ENCODE assay signal across 14 mouse cellular contexts in the genomic region with DNA sequence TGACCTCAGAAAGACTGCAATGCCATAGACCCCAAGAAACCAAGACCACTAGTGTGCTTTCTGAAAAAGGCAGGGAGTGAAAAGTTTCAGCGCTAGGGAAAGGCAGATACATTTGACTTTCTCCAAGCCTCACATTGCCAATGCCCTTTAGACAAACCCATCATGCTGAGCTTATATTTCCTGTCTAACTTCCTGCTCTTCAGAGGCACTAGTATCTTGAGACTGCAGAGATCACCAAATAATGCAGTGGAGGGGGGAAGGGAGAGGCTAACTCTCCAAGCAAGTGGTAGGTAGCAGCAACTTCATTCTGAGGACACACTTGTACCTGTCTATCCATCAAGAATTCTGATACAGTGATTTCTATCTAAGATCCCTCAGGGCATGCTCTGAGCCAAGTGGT. TPM values are rescaled to one million over a fixed set of nuclear protein-coding genes. Genes with fewer than 3 reads are reported as not detected.
DNase-seq lines count a peak whose midpoint lies in the region; TF ChIP-seq lines count a peak whose summit lies in the region.
"Had no signal": no experiment of that assay in that cellular context is flagged by ENCODE, and none has a peak within 500 bp of the region (broad histone marks: within the 10 kb centered on the region; RNA-seq: fewer than 3 reads in every experiment).

No protein-coding gene starts in this region.

- no peak for TF ChIP-seq RAD21 in MEL (IDR thresholded peaks at IDR 0.05; ENCODE audit: low read depth, low read length)

- H3K9ac ChIP-seq in MEL (ENCODE audit: control insufficient read depth, low read depth, low read length, poor library complexity, severe bottlenecking) = no peak overlapping the region
- H3K9ac ChIP-seq: forebrain, embryonic 12.5 days; limb, embryonic 15.5 days had no signal

- TF ChIP-seq POLR2A in thymus, adult 2 months (IDR thresholded peaks at IDR 0.05; ENCODE audit: control insufficient read depth, extremely low read depth, insufficient read depth, low read length, poor library complexity) = no peak
- no peak for TF ChIP-seq POLR2A in MEL (IDR thresholded peaks at IDR 0.05; ENCODE audit: control insufficient read depth in 1 of 2, insufficient read depth in 1 of 2, low read depth in 1 of 2, low read length in 2 of 2, poor library complexity in 1 of 2)

- no peak overlapping the region for H3K4me3 ChIP-seq in thymus, adult 2 months (ENCODE audit: control insufficient read depth, insufficient read depth, low read length)
- H3K4me3 ChIP-seq in MEL (ENCODE audit: control insufficient read depth in 1 of 2, insufficient read depth in 1 of 2, low read depth in 2 of 2, low read length in 2 of 2) = no peak overlapping the region
- H3K4me3 ChIP-seq in megakaryocyte, embryonic 14.5 days (replicated peaks) = peak overlapping the region; percentile 75
- H3K4me3 ChIP-seq: forebrain, embryonic 12.5 days; layer of hippocampus, adult 2 months; limb, embryonic 15.5 days had no signal

- TF ChIP-seq CTCF in thymus, adult 2 months (IDR thresholded peaks at IDR 0.05; ENCODE audit: borderline replicate concordance, control insufficient read depth, extremely low read depth, insufficient read depth, low read length, poor library complexity) = no peak
- no peak for TF ChIP-seq CTCF in MEL (IDR thresholded peaks at IDR 0.05 in 2 of 3, conservative IDR thresholded peaks at IDR 0.05 in 1 of 3; ENCODE audit: control insufficient read depth in 1 of 3, insufficient read depth in 1 of 3, low read depth in 2 of 3, low read length in 3 of 3, poor library complexity in 1 of 3, severe bottlenecking in 1 of 3)

- WGBS in thymus, adult 2 months = 41% methylated on average over 1 of the region's 1 CpGs

- H3K36me3 ChIP-seq in thymus, adult 2 months (ENCODE audit: control insufficient read depth, insufficient read depth, low read length) = no peaks in the 10 kb centered on the region
- no peaks in the 10 kb centered on the region for H3K36me3 ChIP-seq in MEL (ENCODE audit: control insufficient read depth in 1 of 2, insufficient read depth in 2 of 2, low read length in 2 of 2)
- peaks cover 16% of the 10 kb centered on the region for H3K36me3 ChIP-seq in megakaryocyte, embryonic 14.5 days (replicated peaks; ENCODE audit: low read length)
- H3K36me3 ChIP-seq: forebrain, embryonic 12.5 days; limb, embryonic 15.5 days had no signal

- H3K27me3 ChIP-seq in thymus, adult 2 months (ENCODE audit: control insufficient read depth, insufficient read depth, low read length) = no peaks in the 10 kb centered on the region
- no peaks in the 10 kb centered on the region for H3K27me3 ChIP-seq in MEL (ENCODE audit: control insufficient read depth in 1 of 2, insufficient read depth in 2 of 2, low read length in 2 of 2)
- H3K27me3 ChIP-seq in megakaryocyte, embryonic 14.5 days (replicated peaks) = no peaks in the 10 kb centered on the region
- H3K27me3 ChIP-seq: forebrain, embryonic 12.5 days; limb, embryonic 15.5 days had no signal

- H3K4me1 ChIP-seq in thymus, adult 2 months (replicated peaks; ENCODE audit: control insufficient read depth, insufficient read depth, low read length) = peaks cover 7% of the 10 kb centered on the region
- peaks cover 0 to 4% of the 10 kb centered on the region in 2 experiments; a peak in 3 of 4 replicates for H3K4me1 ChIP-seq in MEL (ENCODE audit: control insufficient read depth in 1 of 2, insufficient read depth in 2 of 2, low read length in 2 of 2)
- H3K4me1 ChIP-seq in megakaryocyte, embryonic 14.5 days = peaks cover 67% of the 10 kb centered on the region
- H3K4me1 ChIP-seq: forebrain, embryonic 12.5 days; limb, embryonic 15.5 days had no signal

- peak overlapping the region; percentile 62 for H3K27ac ChIP-seq in thymus, adult 2 months (ENCODE audit: control insufficient read depth, insufficient read depth, low read length)
- no peak overlapping the region for H3K27ac ChIP-seq in MEL (ENCODE audit: control insufficient read depth, low read depth, low read length)
- H3K27ac ChIP-seq: forebrain, embryonic 12.5 days; layer of hippocampus, adult 2 months; limb, embryonic 15.5 days had no signal

- DNase-seq in thymus, adult 2 months = peak; percentile 17
- no peak for DNase-seq in thymus, postnatal 36 days
- DNase-seq in MEL (ENCODE audit: low read depth, low spot score) = peak; percentile 31
- DNase-seq in thymus, postnatal 4 days = peak; percentile 12
- no peak for DNase-seq in layer of hippocampus, postnatal 14 days (ENCODE audit: low spot score in 2 of 2)
- no peak for DNase-seq in adrenal gland, postnatal 10 days
- DNase-seq: cerebellum, adult 11 months; heart, postnatal 10 days; kidney, adult 8-10 months; lung, postnatal 10 days had no signal

- H3K79me2 ChIP-seq in MEL (ENCODE audit: control insufficient read depth, insufficient read depth, low read length, poor library complexity) = no peaks in the 10 kb centered on the region

- no peaks in the 10 kb centered on the region for H3K9me3 ChIP-seq in MEL (replicated peaks; ENCODE audit: insufficient read depth, low read length)
- H3K9me3 ChIP-seq in megakaryocyte, embryonic 14.5 days = no peaks in the 10 kb centered on the region
- H3K9me3 ChIP-seq: forebrain, embryonic 12.5 days; limb, embryonic 15.5 days had no signal

- no peak for TF ChIP-seq EP300 in MEL (IDR thresholded peaks at IDR 0.05; ENCODE audit: low read depth in 1 of 2, low read length in 2 of 2)

TF ChIP-seq in MEL, 35 proteins besides CTCF, POLR2A, EP300 and RAD21:
- TF ChIP-seq TCF12 (IDR thresholded peaks at IDR 0.05; ENCODE audit: low read depth, low read length) = no peak
- no peak for TF ChIP-seq MXI1 (IDR thresholded peaks at IDR 0.05; ENCODE audit: low read depth, low read length)
- no peak for TF ChIP-seq ZC3H11A (IDR thresholded peaks at IDR 0.05; ENCODE audit: low read depth, low read length)
- no peak for TF ChIP-seq JUND (IDR thresholded peaks at IDR 0.05; ENCODE audit: low read depth, low read length)
- no peak for TF ChIP-seq UBTF (IDR thresholded peaks at IDR 0.05; ENCODE audit: borderline replicate concordance, insufficient read depth, low read depth, low read length)
- TF ChIP-seq ZNF384 (IDR thresholded peaks at IDR 0.05; ENCODE audit: low read depth, low read length) = no peak
- TF ChIP-seq MAFK (IDR thresholded peaks at IDR 0.05; ENCODE audit: borderline replicate concordance, low read depth, low read length) = no peak
- TF ChIP-seq TAL1 (IDR thresholded peaks at IDR 0.05; ENCODE audit: low read length) = no peak
- TF ChIP-seq ZMIZ1 (IDR thresholded peaks at IDR 0.05; ENCODE audit: low read depth, low read length) = no peak
- no peak for TF ChIP-seq BHLHE40 (IDR thresholded peaks at IDR 0.05; ENCODE audit: borderline replicate concordance, low read depth, low read length)
- TF ChIP-seq SIN3A (IDR thresholded peaks at IDR 0.05; ENCODE audit: low read length) = no peak
TF ChIP-seq in MEL: peak in this region for 0.

RNA-seq across cellular contexts. Expression of a gene that starts 35.1 kb away (rescaled TPM):
- 48.4 and 63.0 TPM in 2 replicates for polyA plus RNA-seq in thymus, adult 2 months (2012; rRNA removed)
- 21.8 and 23.7 TPM in 2 replicates for total RNA-seq in MEL (2012; rRNA removed)
- 10 to 100 TPM in 1 of 2 experiments, not detected in 1; 29.4 TPM for polyA plus RNA-seq in MEL (2012; ENCODE audit: insufficient read depth in 1 of 2, insufficient read length in 2 of 2, low read depth in 1 of 2, low replicate concordance in 2 of 2, missing spikeins in 1 of 2)
- 41.0 and 139 TPM in 2 replicates for polyA plus RNA-seq in megakaryocyte, embryonic 14.5 days (2012; ENCODE audit: insufficient read depth, low replicate concordance)
- total RNA-seq in layer of hippocampus, postnatal 14 days (2021) = 100 to 1,000 TPM; 239 to 243 TPM
- total RNA-seq in adrenal gland, postnatal 10 days (2021) = 10 to 100 TPM; 55.6 to 58.2 TPM

RNA-seq across cellular contexts. Expression of a gene that starts 35.8 kb away (rescaled TPM):
- polyA plus RNA-seq in thymus, adult 2 months (2012; rRNA removed) = 10.8 and 12.3 TPM in 2 replicates
- total RNA-seq in MEL (2012; rRNA removed) = 56.2 and 64.8 TPM in 2 replicates
- 10 to 100 TPM in 1 of 2 experiments, not detected in 1; 68.7 TPM for polyA plus RNA-seq in MEL (2012; ENCODE audit: insufficient read depth in 1 of 2, insufficient read length in 2 of 2, low read depth in 1 of 2, low replicate concordance in 2 of 2, missing spikeins in 1 of 2)
- polyA plus RNA-seq in megakaryocyte, embryonic 14.5 days (2012; ENCODE audit: insufficient read depth, low replicate concordance) = 7.9 TPM in 1 of 2 replicates, not detected in the other
- 1 to 10 TPM; 1.9 to 4.7 TPM for total RNA-seq in layer of hippocampus, postnatal 14 days (2021)
- total RNA-seq in adrenal gland, postnatal 10 days (2021) = 10 to 100 TPM in 1 of 2 experiments, 1 to 10 TPM in 1; 5.8 to 10.8 TPM

Comparison
In these comparisons a context has a peak if more than half of its experiments do, and no peak if none do; other contexts are left out.
1. DNase-seq: peak in thymus, adult 2 months (single experiment), MEL (single experiment) and thymus, postnatal 4 days (single experiment); none in thymus, postnatal 36 days (0 of 2), layer of hippocampus, postnatal 14 days (0 of 2) and adrenal gland, postnatal 10 days (single experiment).